Mouse (Mus musculus) neural tube, embryonic 14.5 days (tissue): Measurements from ENCODE around the gene Sgsm2. TPM values are rescaled to one million over a fixed set of nuclear protein-coding genes. Genes with fewer than 3 reads are reported as not detected.

ENCODE experiments used
- ATAC-seq: fragments of 200-750 bp; cut with Nextera tagmentation; 2 replicates; pipeline ENCODE4 v1.8.0; 2017; ENCODE audit warnings: low read depth, mild to moderate bottlenecking, moderate TSS enrichment, moderate library complexity
- H3K27ac ChIP-seq: fragments of 300-500 bp; sonication (generic); 2 replicates; pipeline ENCODE4 v1.5.1; 2014; ENCODE audit warnings: low read depth, mild to moderate bottlenecking, control low read depth, low read length, moderate library complexity, mixed read lengths
- H3K27me3 ChIP-seq: fragments of 300-500 bp; sonication (generic); 2 replicates; pipeline ENCODE4 v1.6.1; 2014; ENCODE audit warnings: low read length; ENCODE audit not compliant: control insufficient read depth, insufficient read depth
- H3K36me3 ChIP-seq: fragments of 300-500 bp; sonication (generic); 2 replicates; pipeline ENCODE4 v1.6.1; 2014; ENCODE audit warnings: low read length, mixed read lengths; ENCODE audit not compliant: control insufficient read depth, insufficient read depth
- H3K4me1 ChIP-seq: fragments of 300-500 bp; sonication (generic); 2 replicates; pipeline ENCODE4 v1.6.1; 2014; ENCODE audit warnings: low read length; ENCODE audit not compliant: control insufficient read depth, insufficient read depth
- H3K4me2 ChIP-seq: fragments of 300-500 bp; sonication (generic); 2 replicates; pipeline ENCODE4 v1.6.1; 2014; ENCODE audit warnings: mild to moderate bottlenecking, low read depth, low read length, control low read depth
- H3K4me3 ChIP-seq: fragments of 300-500 bp; sonication (generic); 2 replicates; pipeline ENCODE4 v1.5.1; 2014; ENCODE audit warnings: low read depth, low read length, control low read depth, mixed read lengths
- H3K9ac ChIP-seq: fragments of 300-500 bp; sonication (generic); replicated peaks from 2 replicates; pipeline ENCODE4 v1.6.1; 2014; ENCODE audit warnings: low read depth, mild to moderate bottlenecking, control low read depth, low read length, mixed read lengths
- H3K9me3 ChIP-seq: fragments of 300-500 bp; sonication (generic); 2 replicates; pipeline ENCODE4 v1.6.1; 2016; ENCODE audit warnings: low read length; ENCODE audit not compliant: control insufficient read depth
- WGBS: fragments of 180-500 bp; shearing (Covaris S2); extraction: QIAGEN DNeasy Blood & Tissue Kit; methylation state at CpG from one replicate; pipeline ENCODE4 v1.1.7; 2014; 5-methylcytosine and 5-hydroxymethylcytosine counted together
- polyA plus RNA-seq: library from polyadenylated mRNA; unstranded; fragments of >200 nt; fragmentation: Nextera tagmentation; extraction: Ambion mirVana; gene quantifications from 2 replicates; pipeline ENCODE4 v1.2.1, GENCODE M21; 2014

The Sgsm2 gene
- polyA plus RNA-seq, 1 experiment from 2014 or later, result 28.7 TPM

GRCm38 (mm10) chr11:74850998-74851661 is 45.7 kb downstream of the Sgsm2 start:
- no peaks in the 10 kb centered on the region for H3K9me3 ChIP-seq
- no peak for ATAC-seq
- H3K27ac ChIP-seq, result no peak overlapping the region
- no peak overlapping the region for H3K9ac ChIP-seq
- H3K27me3 ChIP-seq, result no peaks in the 10 kb centered on the region
- 0 out of 2 replicates have a peak, but pooled peaks cover 4% of the 10 kb centered on the region for H3K4me1 ChIP-seq
- no peak overlapping the region for H3K4me2 ChIP-seq
- H3K4me3 ChIP-seq, result no peak overlapping the region
- H3K36me3 ChIP-seq, result peaks cover 22% of the 10 kb centered on the region
- WGBS, result 84% methylated on average over 14 of the region's 14 CpGs

GRCm38 (mm10) chr11:74847919-74848521 is 48.8 kb downstream of the Sgsm2 start:
- H3K4me1 ChIP-seq, result 0 out of 2 replicates have a peak, but pooled peaks cover 4% of the 10 kb centered on the region
- 0 out of 2 replicates have a peak overlapping the region, but pooled peaks have one; percentile 18 for H3K9ac ChIP-seq
- H3K4me3 ChIP-seq, result no peak overlapping the region
- H3K36me3 ChIP-seq, result peaks cover 30% of the 10 kb centered on the region
- H3K27ac ChIP-seq, result no peak overlapping the region
- 5% methylated on average over 13 of the region's 13 CpGs for WGBS
- peak; percentile 68; the same call in 1 of the 2 replicates for ATAC-seq
- H3K27me3 ChIP-seq, result no peaks in the 10 kb centered on the region
- no peaks in the 10 kb centered on the region for H3K9me3 ChIP-seq
- H3K4me2 ChIP-seq, result no peak overlapping the region

GRCm38 (mm10) chr11:74845784-74846183 is 51.1 kb downstream of the Sgsm2 start:
- no peak overlapping the region for H3K4me2 ChIP-seq
- H3K4me3 ChIP-seq, result no peak overlapping the region
- ATAC-seq, result no peak
- H3K9ac ChIP-seq, result no peak overlapping the region
- peaks cover 24% of the 10 kb centered on the region for H3K36me3 ChIP-seq
- no peaks in the 10 kb centered on the region for H3K27me3 ChIP-seq
- 65% methylated on average over 3 of the region's 3 CpGs for WGBS
- no peak overlapping the region for H3K27ac ChIP-seq
- 0 out of 2 replicates have a peak, but pooled peaks cover 4% of the 10 kb centered on the region for H3K4me1 ChIP-seq
- no peaks in the 10 kb centered on the region for H3K9me3 ChIP-seq

- Histone ChIP-seq H3K4me1 (0 out of 2 replicates have a peak, but pooled peaks cover 4% of the 10 kb centered on the region), H3K4me2 (no peak overlapping the region), H3K4me3 (no peak overlapping the region), H3K9ac (no peak overlapping the region), H3K27ac (no peak overlapping the region), H3K27me3 (no peaks in the 10 kb centered on the region), H3K9me3 (no peaks in the 10 kb centered on the region), H3K36me3 (peaks cover 23% of the 10 kb centered on the region)
- 69% methylated on average over 5 of the region's 5 CpGs for WGBS
- ATAC-seq, result no peak
These were observed 53.1 kb downstream of the Sgsm2 start for GRCm38 (mm10) chr11:74843761-74844160.

GRCm38 (mm10) chr11:74843435-74843714 is 53.5 kb downstream of the Sgsm2 start:
- Histone ChIP-seq H3K27me3 (no peaks in the 10 kb centered on the region), H3K9ac (no peak overlapping the region), H3K27ac (no peak overlapping the region), H3K4me3 (no peak overlapping the region), H3K4me1 (0 out of 2 replicates have a peak, but pooled peaks cover 4% of the 10 kb centered on the region), H3K4me2 (no peak overlapping the region), H3K36me3 (peaks cover 23% of the 10 kb centered on the region), H3K9me3 (no peaks in the 10 kb centered on the region)
- 85% methylated on average over 2 of the region's 2 CpGs for WGBS
- ATAC-seq, result no peak

GRCm38 (mm10) chr11:74842656-74843434 is 54.0 kb downstream of the Sgsm2 start:
- Histone ChIP-seq H3K4me2 (no peak overlapping the region), H3K27ac (no peak overlapping the region), H3K27me3 (no peaks in the 10 kb centered on the region), H3K4me1 (peaks cover 3% of the 10 kb centered on the region; the same call in 1 of the 2 replicates), H3K4me3 (no peak overlapping the region), H3K9ac (no peak overlapping the region), H3K9me3 (no peaks in the 10 kb centered on the region), H3K36me3 (peaks cover 23% of the 10 kb centered on the region)
- ATAC-seq, result no peak
- WGBS, result 90% methylated on average over 20 of the region's 22 CpGs

GRCm38 (mm10) chr11:74842045-74842444 is 54.8 kb downstream of the Sgsm2 start:
- 90% methylated on average over 13 of the region's 13 CpGs for WGBS
- Histone ChIP-seq H3K9me3 (no peaks in the 10 kb centered on the region), H3K27ac (no peak overlapping the region), H3K4me3 (no peak overlapping the region), H3K4me2 (no peak overlapping the region), H3K4me1 (peaks cover 9% of the 10 kb centered on the region; the same call in 1 of the 2 replicates), H3K9ac (no peak overlapping the region), H3K36me3 (peaks cover 23% of the 10 kb centered on the region), H3K27me3 (no peaks in the 10 kb centered on the region)
- no peak for ATAC-seq

- no peaks in the 10 kb centered on the region for H3K9me3 ChIP-seq
- no peaks in the 10 kb centered on the region for H3K27me3 ChIP-seq
- H3K4me1 ChIP-seq, result peaks cover 13% of the 10 kb centered on the region; the same call in 1 of the 2 replicates
- no peak for ATAC-seq
- H3K27ac ChIP-seq, result 0 out of 2 replicates have a peak overlapping the region, but pooled peaks have one; percentile 34
- no peak overlapping the region for H3K9ac ChIP-seq
- H3K4me2 ChIP-seq, result no peak overlapping the region
- no peak overlapping the region for H3K4me3 ChIP-seq
- H3K36me3 ChIP-seq, result peaks cover 23% of the 10 kb centered on the region
- 81% methylated on average over 9 of the region's 9 CpGs for WGBS
These were observed 55.5 kb downstream of the Sgsm2 start for GRCm38 (mm10) chr11:74841366-74841765.

GRCm38 (mm10) chr11:74840739-74841138 is 56.1 kb downstream of the Sgsm2 start:
- Histone ChIP-seq H3K4me1 (peaks cover 13% of the 10 kb centered on the region; the same call in 1 of the 2 replicates), H3K4me3 (no peak overlapping the region), H3K4me2 (no peak overlapping the region), H3K36me3 (peaks cover 21% of the 10 kb centered on the region), H3K27me3 (no peaks in the 10 kb centered on the region), H3K27ac (no peak overlapping the region), H3K9ac (no peak overlapping the region), H3K9me3 (no peaks in the 10 kb centered on the region)
- no peak for ATAC-seq
- 92% methylated on average over 8 of the region's 8 CpGs for WGBS
